Mouse (Mus musculus) olfactory bulb, adult 2 months (tissue): ENCODE results near the gene Phf20.

Experiments
- CTCF ChIP-seq: fragments of 200-500 bp; IDR thresholded peaks from 2 replicates; pipeline ENCODE4 v1.5.1; 2012; ENCODE audit warnings: low read depth, mild to moderate bottlenecking, low read length, moderate library complexity; ENCODE audit not compliant: insufficient read depth
- POLR2A ChIP-seq: fragments of 200-500 bp; IDR thresholded peaks from 2 replicates; pipeline ENCODE4 v1.6.1; 2012; ENCODE audit warnings: mild to moderate bottlenecking, low read depth, low read length, moderate library complexity; ENCODE audit not compliant: insufficient read depth

DNA sequence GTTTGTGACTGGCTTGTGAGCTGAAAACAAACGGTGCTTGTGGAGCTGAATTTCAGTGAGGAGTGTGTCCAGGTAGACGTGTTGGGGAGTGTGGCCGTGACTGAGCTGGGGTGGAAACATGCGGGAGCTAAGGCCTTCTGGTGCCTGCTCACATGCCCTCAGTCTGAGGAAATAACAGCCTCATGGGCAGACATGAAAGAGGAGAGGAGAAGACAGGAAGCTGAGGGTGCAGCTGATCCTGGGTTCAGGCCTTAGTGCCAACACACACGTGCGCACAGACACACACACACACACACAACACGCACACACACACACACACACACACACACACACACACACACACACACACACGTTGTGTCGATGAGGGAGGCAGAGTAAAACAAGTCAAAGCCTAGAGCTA is 71.4 kb downstream of the Phf20 start:
- TF ChIP-seq CTCF = no peak
- no peak for TF ChIP-seq POLR2A
